Mouse (Mus musculus): ENCODE measurements around the gene Srsf3.

Srsf3 gene

GRCm38 (mm10) chr17:29074085-29074484 lies 41.7 kb downstream of the Srsf3 start:
- in situ Hi-C loops (cut with MboI; ENCODE audit: low pct_unique_long_range_greater_than_20kb in 1 of 2, low sequenced_read_pairs in 2 of 2, unreplicated experiment in 1 of 2), result no loop called here

- in situ Hi-C loops (cut with MboI; ENCODE audit: low pct_unique_long_range_greater_than_20kb in 1 of 2, low sequenced_read_pairs in 2 of 2, unreplicated experiment in 1 of 2), result no loop called here
These were observed 43.8 kb downstream of the Srsf3 start for GRCm38 (mm10) chr17:29076235-29076634.

GRCm38 (mm10) chr17:29077786-29078509 lies 45.5 kb downstream of the Srsf3 start:
- in situ Hi-C loops (cut with MboI; ENCODE audit: low pct_unique_long_range_greater_than_20kb in 1 of 2, low sequenced_read_pairs in 2 of 2, unreplicated experiment in 1 of 2), result no loop called here

- in situ Hi-C loops (cut with MboI; ENCODE audit: low pct_unique_long_range_greater_than_20kb in 1 of 2, low sequenced_read_pairs in 2 of 2, unreplicated experiment in 1 of 2), result no loop called here
These were observed 46.3 kb downstream of the Srsf3 start for GRCm38 (mm10) chr17:29078519-29079383.

- in situ Hi-C loops (cut with MboI; ENCODE audit: low pct_unique_long_range_greater_than_20kb in 1 of 2, low sequenced_read_pairs in 2 of 2, unreplicated experiment in 1 of 2), result no loop called here
These were observed 48.6 kb downstream of the Srsf3 start for GRCm38 (mm10) chr17:29080758-29081617.

GRCm38 (mm10) chr17:29081618-29082381 lies 49.4 kb downstream of the Srsf3 start:
- in situ Hi-C loops (cut with MboI; ENCODE audit: low pct_unique_long_range_greater_than_20kb in 1 of 2, low sequenced_read_pairs in 2 of 2, unreplicated experiment in 1 of 2), result no loop called here

DNA sequence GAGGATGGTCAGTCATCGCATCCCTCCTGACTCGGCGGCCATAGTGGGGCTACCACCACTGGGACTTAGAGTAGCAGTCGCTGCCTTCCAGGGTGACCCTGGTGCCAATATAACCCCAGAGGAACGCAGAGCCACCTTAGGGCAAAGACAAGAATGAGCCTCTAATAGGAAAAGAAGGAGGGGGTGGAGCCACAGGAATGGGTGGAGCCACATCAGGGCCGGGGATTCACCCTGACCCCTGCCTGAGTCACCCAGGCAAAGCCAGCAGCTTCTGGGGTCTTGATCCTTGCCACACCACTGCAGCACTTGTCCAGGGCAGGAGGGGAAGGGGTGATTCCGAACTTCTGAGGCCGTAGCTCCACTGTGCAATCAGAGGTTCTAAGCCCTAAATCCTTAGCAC lies 51.2 kb downstream of the Srsf3 start:
- in situ Hi-C loops (cut with MboI; ENCODE audit: low pct_unique_long_range_greater_than_20kb in 1 of 2, low sequenced_read_pairs in 2 of 2, unreplicated experiment in 1 of 2), result no loop called here

DNA sequence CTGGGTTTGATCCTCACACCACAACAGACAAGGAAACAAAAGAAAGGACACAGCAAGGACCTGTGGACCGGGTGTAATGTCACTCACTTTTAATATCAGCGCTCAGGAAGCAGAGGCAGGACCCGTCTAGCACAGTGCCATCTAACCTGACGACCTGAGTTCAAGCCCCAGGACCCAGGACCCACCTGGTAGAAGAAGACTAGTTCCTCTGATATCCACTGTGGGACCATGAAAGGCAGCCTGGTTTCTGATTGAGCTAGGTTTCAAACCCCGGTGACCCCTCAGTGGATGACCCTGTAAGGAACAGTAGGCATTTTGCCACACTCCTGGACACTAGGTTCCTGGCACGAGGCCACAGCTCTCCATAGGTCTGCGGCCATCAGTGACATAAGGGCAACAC lies 52.2 kb downstream of the Srsf3 start:
- in situ Hi-C loops (cut with MboI; ENCODE audit: low pct_unique_long_range_greater_than_20kb in 1 of 2, low sequenced_read_pairs in 2 of 2, unreplicated experiment in 1 of 2), result no loop called here

DNA sequence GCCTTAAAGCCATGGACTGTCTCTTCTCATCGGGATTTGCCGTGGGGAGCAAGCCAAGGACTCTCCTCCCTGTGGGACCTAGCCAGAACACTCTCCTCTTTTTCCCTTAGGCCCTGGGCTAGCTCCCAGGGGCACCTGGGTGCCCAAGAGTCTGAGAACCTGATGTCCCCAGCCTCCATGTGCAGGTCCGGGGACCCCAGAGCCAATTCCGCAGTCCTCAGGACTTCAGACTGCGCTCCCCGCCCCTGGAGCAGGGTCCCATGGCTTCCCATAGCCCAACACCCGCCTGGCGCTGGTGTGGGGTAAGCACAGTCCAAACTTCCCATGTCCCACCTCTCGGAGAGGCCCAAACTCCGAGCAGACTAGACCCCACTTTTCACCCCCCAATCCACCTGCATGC lies 52.8 kb downstream of the Srsf3 start:
- in situ Hi-C loops (cut with MboI; ENCODE audit: low pct_unique_long_range_greater_than_20kb in 1 of 2, low sequenced_read_pairs in 2 of 2, unreplicated experiment in 1 of 2), result no loop called here

- in situ Hi-C loops (cut with MboI; ENCODE audit: low pct_unique_long_range_greater_than_20kb in 1 of 2, low sequenced_read_pairs in 2 of 2, unreplicated experiment in 1 of 2), result no loop called here
These were observed 54.5 kb downstream of the Srsf3 start for GRCm38 (mm10) chr17:29086916-29087315.

DNA sequence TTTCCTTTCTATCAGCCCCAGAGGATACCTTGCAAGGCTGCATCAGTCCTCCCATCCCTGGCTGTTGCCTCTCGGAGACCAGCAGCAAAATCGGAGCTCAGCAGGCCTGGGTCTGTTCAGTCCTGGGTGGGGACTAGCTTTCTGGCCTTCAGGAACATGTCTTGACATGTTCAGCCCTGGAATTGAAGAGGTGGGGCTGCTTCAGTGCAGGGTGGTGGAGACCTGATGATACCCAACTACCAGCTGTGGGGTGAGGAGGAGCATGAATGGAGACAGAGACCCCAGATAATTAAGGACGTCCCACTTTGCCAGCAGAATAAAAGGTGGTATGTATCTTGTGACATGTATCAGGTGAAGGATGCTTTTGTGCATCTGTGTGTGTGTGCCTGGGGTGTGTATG lies 58.3 kb downstream of the Srsf3 start, which contains the start of gene Cdkn1a:
TSS of gene Cdkn1a (plus strand) at position 201 of the 400 bp plus-strand sequence.
- in situ Hi-C loops (cut with MboI; ENCODE audit: low pct_unique_long_range_greater_than_20kb in 1 of 2, low sequenced_read_pairs in 2 of 2, unreplicated experiment in 1 of 2), result loop anchor here (5.0 kb wide), 2 partner anchors 38 to 43 kb away; no protein-coding TSS in a partner anchor

DNA sequence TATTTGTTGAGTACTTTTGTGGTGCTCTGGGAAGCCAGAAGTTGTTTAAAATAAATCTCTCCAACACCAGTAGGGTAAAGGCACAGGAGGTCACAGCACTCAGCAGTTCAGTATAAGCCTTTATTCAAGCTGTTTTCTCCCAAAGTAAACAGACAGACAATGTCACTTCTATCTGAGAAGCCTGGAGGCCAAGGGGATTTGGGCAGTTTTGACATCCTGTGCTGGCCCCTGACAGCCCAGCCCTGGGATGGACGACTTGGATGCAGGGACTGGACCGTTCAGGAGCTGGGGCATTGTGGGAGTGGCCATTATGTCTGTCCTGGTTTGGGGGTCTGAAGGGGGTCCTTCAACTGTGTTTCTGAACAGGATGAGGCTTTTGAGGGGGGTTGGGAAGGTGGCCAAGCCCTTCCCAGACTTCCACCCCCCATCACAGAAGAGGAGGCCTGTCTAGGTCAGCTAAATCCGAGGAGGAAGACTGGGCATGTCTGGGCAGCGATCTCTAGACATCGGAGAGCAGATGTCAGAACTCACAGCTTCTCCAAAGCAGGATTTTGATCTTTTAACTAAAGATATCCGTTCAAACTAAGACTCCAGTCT lies 59.0 kb downstream of the Srsf3 start:
- in situ Hi-C loops (cut with MboI; ENCODE audit: low pct_unique_long_range_greater_than_20kb in 1 of 2, low sequenced_read_pairs in 2 of 2, unreplicated experiment in 1 of 2), result loop anchor here (5.0 kb wide), 2 partner anchors 39 to 44 kb away; no protein-coding TSS in a partner anchor

DNA sequence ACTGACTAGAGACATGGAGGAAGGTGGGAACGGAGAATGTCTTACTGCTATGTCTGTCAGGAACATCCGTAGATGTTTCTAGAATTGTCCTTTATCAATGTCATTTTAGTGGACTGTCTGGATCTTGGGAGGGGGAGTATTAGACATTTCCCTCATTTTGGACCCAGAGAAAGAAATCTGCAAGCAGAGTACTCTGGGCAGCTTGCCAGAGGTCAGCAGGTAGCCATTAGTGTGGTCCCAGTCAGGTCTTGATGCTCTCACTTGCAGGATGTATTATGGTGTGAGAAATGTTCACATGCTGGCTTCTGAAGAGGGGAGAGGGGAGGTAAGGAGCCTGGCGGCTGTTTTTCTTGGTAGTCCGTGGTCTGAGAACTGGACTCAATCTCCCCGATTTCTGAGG lies 60.1 kb downstream of the Srsf3 start:
- in situ Hi-C loops (cut with MboI; ENCODE audit: low pct_unique_long_range_greater_than_20kb in 1 of 2, low sequenced_read_pairs in 2 of 2, unreplicated experiment in 1 of 2), result loop anchor here (5.0 kb wide), 2 partner anchors 40 to 45 kb away; no protein-coding TSS in a partner anchor

Measured in mouse embryonic stem cell (cell line).